Mouse (Mus musculus) testis, adult 2 months (tissue): ENCODE measurements around the gene Morn3.

Experiments used
- CTCF ChIP-seq: fragments of 200-500 bp; IDR thresholded peaks from 2 replicates; pipeline ENCODE4 v1.5.1; 2012; ENCODE audit warnings: low read depth, mild to moderate bottlenecking, inconsistent platforms, low read length, moderate library complexity; ENCODE audit not compliant: control insufficient read depth, insufficient read depth, insufficient replicate concordance
- POLR2A ChIP-seq: fragments of 200-500 bp; IDR thresholded peaks from 2 replicates; pipeline ENCODE4 v1.6.1; 2012; ENCODE audit warnings: low read depth, mild to moderate bottlenecking, inconsistent platforms, low read length, moderate library complexity; ENCODE audit not compliant: control insufficient read depth

DNA sequence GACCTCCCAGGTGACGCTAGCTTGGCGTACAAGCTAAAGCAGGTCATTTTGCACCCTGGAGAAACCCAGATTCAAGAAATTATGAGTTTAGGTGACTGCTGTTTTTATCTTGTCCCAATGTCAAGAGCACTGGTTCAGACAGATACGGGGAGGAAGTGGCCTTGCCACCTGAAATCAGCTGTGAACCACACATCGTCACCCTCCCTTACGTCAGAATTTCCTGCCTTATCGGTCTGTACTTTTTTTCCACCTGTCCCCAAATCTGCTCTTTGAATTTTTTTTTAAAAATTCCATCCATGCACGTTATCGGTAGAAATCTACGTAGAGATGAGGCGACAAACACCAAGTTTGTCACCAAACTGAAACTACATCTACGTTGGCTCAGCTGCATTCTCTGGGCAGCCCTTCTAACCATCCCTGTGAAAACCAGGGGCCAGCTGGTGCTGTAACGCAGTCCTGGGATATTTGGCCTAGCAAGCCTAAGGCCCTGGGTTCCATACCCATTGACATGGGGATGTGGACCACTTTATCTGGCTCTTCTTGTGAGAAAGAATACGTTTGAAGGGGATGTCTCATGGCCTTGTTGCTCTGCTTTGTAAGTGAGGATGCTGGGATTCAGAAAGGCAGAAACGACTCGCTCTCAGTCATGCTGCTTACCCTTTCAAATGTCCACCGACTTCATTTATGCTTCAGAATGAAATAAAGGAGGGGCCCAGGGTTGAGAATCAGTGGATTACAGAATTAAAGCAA is 56.2 kb downstream of the Morn3 start:
- no peak for TF ChIP-seq POLR2A
- no peak for TF ChIP-seq CTCF
